Mouse (Mus musculus): Measurements from ENCODE around the gene Bms1.

Gene Bms1

GRCm38 (mm10) chr6:118365781-118366180 lies 53.5 kb downstream of the Bms1 start:
- no peak for DNase-seq (ENCODE audit: low spot score)

GRCm38 (mm10) chr6:118350342-118350741 lies 68.9 kb downstream of the Bms1 start:
- no peak for DNase-seq (ENCODE audit: low spot score)

GRCm38 (mm10) chr6:118348186-118348585 lies 71.1 kb downstream of the Bms1 start:
- DNase-seq (ENCODE audit: low spot score) = no peak

- no peak for DNase-seq (ENCODE audit: low spot score)
Observed at GRCm38 (mm10) chr6:118347291-118347690, 72.0 kb downstream of the Bms1 start.

- no peak for DNase-seq (ENCODE audit: low spot score)
Observed at GRCm38 (mm10) chr6:118341861-118342485, 77.3 kb downstream of the Bms1 start.

- no peak for DNase-seq (ENCODE audit: low spot score)
Observed at GRCm38 (mm10) chr6:118337660-118338059, 81.6 kb downstream of the Bms1 start.

- DNase-seq (ENCODE audit: low spot score) = no peak
Observed at GRCm38 (mm10) chr6:118336541-118337480, 82.5 kb downstream of the Bms1 start.

- no peak for DNase-seq (ENCODE audit: low spot score)
Observed at GRCm38 (mm10) chr6:118335934-118336450, 83.3 kb downstream of the Bms1 start.

- DNase-seq (ENCODE audit: low spot score) = no peak
Observed at GRCm38 (mm10) chr6:118333861-118334260, 85.4 kb downstream of the Bms1 start.

All from left cerebral cortex, adult 11 months (tissue).